Comparison of ENCODE assay signal across 9 mouse cellular contexts in the genomic region with DNA sequence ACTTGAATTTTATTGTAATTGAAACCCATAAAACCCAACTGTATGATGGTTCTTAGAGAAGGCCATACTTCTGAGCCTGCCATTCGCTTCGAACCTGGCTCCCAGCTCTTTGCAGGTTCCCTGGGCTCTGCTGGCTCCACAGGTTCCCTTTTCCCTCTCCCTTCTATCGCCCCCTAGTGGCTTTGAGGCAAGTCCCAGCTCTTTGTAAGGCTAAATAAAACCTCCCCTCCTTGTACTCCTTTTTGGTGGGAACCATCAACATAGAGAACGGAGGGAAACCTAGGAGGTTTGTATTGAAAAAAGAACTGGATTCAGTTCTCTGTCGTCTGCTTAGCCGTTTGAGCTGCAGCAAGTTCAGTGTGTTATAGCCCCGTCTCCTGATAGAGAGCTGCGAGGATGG.
DNase-seq lines count a peak whose midpoint lies in the region; ATAC-seq and TF ChIP-seq lines count a peak whose summit lies in the region.
"Had no signal": no experiment of that assay in that cellular context is flagged by ENCODE, and none has a peak within 500 bp of the region (broad histone marks: within the 10 kb centered on the region; RNA-seq: fewer than 3 reads in every experiment).

No protein-coding gene starts in this region.

- H3K4me1 ChIP-seq in kidney, embryonic 16.5 days (ENCODE audit: insufficient read depth, low read length) = no peaks in the 10 kb centered on the region
- peaks cover 0 to 7% of the 10 kb centered on the region in 2 experiments; a peak in 2 of 4 replicates for H3K4me1 ChIP-seq in CH12.LX (ENCODE audit: control insufficient read depth in 1 of 2, insufficient read depth in 2 of 2)
- H3K4me1 ChIP-seq in embryonic facial prominence, embryonic 11.5 days (ENCODE audit: control insufficient read depth, insufficient read depth, low read length) = no peaks in the 10 kb centered on the region
- H3K4me1 ChIP-seq: heart, embryonic 13.5 days; midbrain, embryonic 12.5 days had no signal

- no peaks in the 10 kb centered on the region for H3K36me3 ChIP-seq in kidney, embryonic 16.5 days (ENCODE audit: insufficient read depth, low read length)
- no peaks in the 10 kb centered on the region for H3K36me3 ChIP-seq in CH12.LX (replicated peaks in 1 of 2; ENCODE audit: control insufficient read depth in 1 of 2, insufficient read depth in 1 of 2, low read length in 1 of 2)
- no peaks in the 10 kb centered on the region for H3K36me3 ChIP-seq in embryonic facial prominence, embryonic 11.5 days (replicated peaks; ENCODE audit: control insufficient read depth, insufficient read depth, low read depth, low read length)
- H3K36me3 ChIP-seq: heart, embryonic 13.5 days; midbrain, embryonic 12.5 days had no signal

- no peak for ATAC-seq in kidney, embryonic 16.5 days (ENCODE audit: low FRiP score, low TSS enrichment)
- no peak for ATAC-seq in embryonic facial prominence, embryonic 11.5 days (replicated peaks; ENCODE audit: insufficient number of reproducible peaks, low FRiP score, low TSS enrichment, low read depth)

- peak; percentile 25 to 26 for DNase-seq in kidney, adult 8-10 months
- DNase-seq in CH12.LX (ENCODE audit: extremely low read depth) (peak; percentile 58), R1 (ENCODE audit: low read depth, low spot score) (peak; percentile 87)
- peak; percentile 67 for DNase-seq in embryonic facial prominence, embryonic 11.5 days (ENCODE audit: low spot score)
- peak; percentile 67 for DNase-seq in lung, postnatal 14 days
- peak; percentile 65 for DNase-seq in thymus, postnatal 4 days

- H3K4me3 ChIP-seq in kidney, embryonic 16.5 days (ENCODE audit: low read length) = no peak overlapping the region
- H3K4me3 ChIP-seq in CH12.LX (replicated peaks in 1 of 3; ENCODE audit: low read depth in 2 of 3, low read length in 2 of 3, poor library complexity in 1 of 3) = no peak overlapping the region
- no peak overlapping the region for H3K4me3 ChIP-seq in embryonic facial prominence, embryonic 11.5 days (ENCODE audit: low read depth, low read length)
- H3K4me3 ChIP-seq: heart, embryonic 13.5 days; midbrain, embryonic 12.5 days had no signal

- H3K27me3 ChIP-seq in kidney, embryonic 16.5 days (ENCODE audit: insufficient read depth, low read length) = no peaks in the 10 kb centered on the region
- no peaks in the 10 kb centered on the region for H3K27me3 ChIP-seq in CH12.LX (replicated peaks)
- no peaks in the 10 kb centered on the region for H3K27me3 ChIP-seq in embryonic facial prominence, embryonic 11.5 days (ENCODE audit: control insufficient read depth, insufficient read depth, low read length)
- H3K27me3 ChIP-seq: heart, embryonic 13.5 days; midbrain, embryonic 12.5 days had no signal

- no peaks in the 10 kb centered on the region for H3K9me3 ChIP-seq in kidney, embryonic 16.5 days (ENCODE audit: low read length)
- H3K9me3 ChIP-seq in CH12.LX (replicated peaks; ENCODE audit: low read length) = no peaks in the 10 kb centered on the region
- no peaks in the 10 kb centered on the region for H3K9me3 ChIP-seq in embryonic facial prominence, embryonic 11.5 days (replicated peaks; ENCODE audit: control insufficient read depth, low read length)
- H3K9me3 ChIP-seq: heart, embryonic 13.5 days; midbrain, embryonic 12.5 days had no signal

- no peak for TF ChIP-seq POLR2A in CH12.LX (IDR thresholded peaks at IDR 0.05; ENCODE audit: low read depth, low read length)

- in situ Hi-C loops in CH12.LX (cut with MboI; ENCODE audit: low pct_ligation_motif_present, low pct_unique_long_range_greater_than_20kb, low sequenced_read_pairs) = no loop called here

- H3K4me2 ChIP-seq in kidney, embryonic 16.5 days (replicated peaks; ENCODE audit: low read depth, low read length) = no peak overlapping the region
- no peak overlapping the region for H3K4me2 ChIP-seq in CH12.LX (ENCODE audit: insufficient read depth, low read depth, poor library complexity, severe bottlenecking)
- H3K4me2 ChIP-seq in embryonic facial prominence, embryonic 11.5 days (ENCODE audit: low read depth, low read length) = no peak overlapping the region
- H3K4me2 ChIP-seq: heart, embryonic 13.5 days; midbrain, embryonic 12.5 days had no signal

- dilution Hi-C loops in CH12.LX (cut with MboI; ENCODE audit: extremely low pct_ligation_motif_present, extremely low pct_unique_long_range_greater_than_20kb, low sequenced_read_pairs) = loop anchor here (25.0 kb wide), 1 partner anchor 187 kb away; no protein-coding TSS in a partner anchor

- peak; percentile 69 to 85 for TF ChIP-seq CTCF in CH12.LX (conservative IDR thresholded peaks at IDR 0.05 in 1 of 2, IDR thresholded peaks at IDR 0.05 in 1 of 2; ENCODE audit: low read depth in 2 of 2, low read length in 2 of 2)

- H3K9ac ChIP-seq in kidney, embryonic 16.5 days (replicated peaks; ENCODE audit: low read length) = no peak overlapping the region
- no peak overlapping the region for H3K9ac ChIP-seq in CH12.LX (ENCODE audit: insufficient read depth, low read depth)
- no peak overlapping the region for H3K9ac ChIP-seq in embryonic facial prominence, embryonic 11.5 days (replicated peaks; ENCODE audit: low read length)
- H3K9ac ChIP-seq: heart, embryonic 13.5 days; midbrain, embryonic 12.5 days had no signal

- no peak overlapping the region for H3K27ac ChIP-seq in kidney, embryonic 16.5 days (ENCODE audit: low read length)
- no peak overlapping the region for H3K27ac ChIP-seq in CH12.LX (ENCODE audit: insufficient read depth, low read depth)
- no peak overlapping the region for H3K27ac ChIP-seq in embryonic facial prominence, embryonic 11.5 days (replicated peaks; ENCODE audit: low read depth, low read length)
- H3K27ac ChIP-seq: heart, embryonic 13.5 days; midbrain, embryonic 12.5 days had no signal

- WGBS in kidney, embryonic 16.5 days = 63% methylated on average over 8 of the region's 8 CpGs
- 54% methylated on average over 8 of the region's 8 CpGs for WGBS in embryonic facial prominence, embryonic 11.5 days

- peak; percentile 72 for TF ChIP-seq RAD21 in CH12.LX (IDR thresholded peaks at IDR 0.05; ENCODE audit: low read depth, low read length)

- no peak for TF ChIP-seq EP300 in CH12.LX (IDR thresholded peaks at IDR 0.05; ENCODE audit: low read length)

- H3K79me2 ChIP-seq in CH12.LX (replicated peaks; ENCODE audit: control insufficient read depth, extremely low read depth, insufficient read depth, poor library complexity, severe bottlenecking) = no peaks in the 10 kb centered on the region

TF ChIP-seq in CH12.LX, 34 proteins besides CTCF, POLR2A, EP300 and RAD21:
- 0 out of 2 replicates have a peak, but pooled peaks have one; percentile 13 for TF ChIP-seq IRF4 (IDR thresholded peaks at IDR 0.05; ENCODE audit: low read depth, low read length)
- TF ChIP-seq ZC3H11A (IDR thresholded peaks at IDR 0.05; ENCODE audit: low read depth, low read length) = peak; percentile 16; the same call in 1 of the 2 replicates
- no peak for TF ChIP-seq TCF12 (IDR thresholded peaks at IDR 0.05; ENCODE audit: low read depth, low read length)
- TF ChIP-seq SMC3 (IDR thresholded peaks at IDR 0.05; ENCODE audit: low read depth, low read length) = peak; percentile 87
- peak; percentile 22; the same call in 1 of the 2 replicates for TF ChIP-seq NELFE (IDR thresholded peaks at IDR 0.05; ENCODE audit: low read depth, low read length)

Comparison
In these comparisons a context has a peak if more than half of its experiments do, and no peak if none do; other contexts are left out.
1. DNase-seq: peak in every context shown above with its lines; median percentile 87 in R1; 67 in embryonic facial prominence, embryonic 11.5 days; 67 in lung, postnatal 14 days; 65 in thymus, postnatal 4 days; 58 in CH12.LX; 26 in kidney, adult 8-10 months.